Mouse (Mus musculus) megakaryocyte, embryonic 14.5 days (primary cell): ENCODE measurements around the gene Prpf19.

Experiments
- FLI1 ChIP-seq: IDR thresholded peaks from 2 replicates; pipeline ENCODE4 v1.6.1; 2012; ENCODE audit warnings: low read length, inconsistent platforms, mixed read lengths
- GATA1 ChIP-seq: IDR thresholded peaks from 3 replicates; pipeline ENCODE4 v1.6.1; 2012; ENCODE audit warnings: mixed read lengths, low read length, inconsistent platforms, borderline replicate concordance

DNA sequence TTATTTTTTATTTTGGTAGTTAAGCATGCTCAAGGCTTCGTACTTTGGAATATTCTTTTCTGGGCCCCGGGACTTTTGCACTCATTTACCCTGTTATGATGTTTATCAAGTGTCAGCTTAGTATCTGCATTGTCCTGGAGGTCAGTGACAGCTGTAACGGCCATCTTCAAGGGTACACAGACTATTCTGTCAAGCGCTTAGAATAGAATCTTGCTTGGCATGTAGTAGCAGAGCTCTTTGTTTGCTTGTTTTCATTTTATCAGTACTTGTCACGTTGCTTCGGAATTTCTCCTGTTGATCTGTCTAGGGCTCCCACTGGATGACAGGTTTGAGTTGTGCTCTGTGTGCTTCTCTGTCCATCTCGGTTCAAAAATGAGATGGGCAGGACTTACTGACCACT is 1.8 kb downstream of the Prpf19 start:
- TF ChIP-seq FLI1, result no peak
- TF ChIP-seq GATA1, result no peak
